Mouse (Mus musculus) lung, postnatal 10 days (tissue): ENCODE results near the gene Gjb6.
A peak's percentile ranks its signal among the peaks of the same experiment; 100 is the strongest.

Source experiments
- DNase-seq: peaks from one replicate; pipeline ENCODE4 v3.0.0; 2021

The Gjb6 gene

DNA sequence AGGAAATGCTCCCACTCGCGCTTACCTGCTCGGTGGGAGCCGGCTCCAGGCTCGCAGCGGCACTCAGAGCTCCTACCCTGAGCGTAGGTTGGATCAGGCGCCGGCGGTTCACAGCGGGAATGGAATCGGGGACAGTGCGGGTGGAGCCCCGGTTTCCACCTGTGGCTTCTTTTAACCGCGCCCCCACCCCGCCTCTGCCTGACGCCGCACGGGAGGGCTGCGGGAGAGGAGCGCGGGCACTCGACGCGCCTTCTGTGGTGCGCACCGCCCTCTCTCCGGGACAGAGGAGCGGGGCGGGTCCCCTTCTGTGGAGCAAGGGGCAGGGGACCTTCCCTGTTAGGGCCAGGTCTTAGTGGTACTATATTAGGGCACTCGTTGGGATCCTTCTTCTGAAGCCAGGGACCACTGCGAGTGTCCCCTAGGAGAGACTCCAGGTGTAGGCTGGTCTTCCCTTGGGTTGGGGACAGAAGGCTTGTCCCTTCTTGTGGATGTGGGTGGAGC lies at the start of gene Gjb6:
Gene Gjb6 (minus strand): TSS at position 451 of the 501 bp plus-strand sequence.
- DNase-seq, result peak; percentile 12

DNA sequence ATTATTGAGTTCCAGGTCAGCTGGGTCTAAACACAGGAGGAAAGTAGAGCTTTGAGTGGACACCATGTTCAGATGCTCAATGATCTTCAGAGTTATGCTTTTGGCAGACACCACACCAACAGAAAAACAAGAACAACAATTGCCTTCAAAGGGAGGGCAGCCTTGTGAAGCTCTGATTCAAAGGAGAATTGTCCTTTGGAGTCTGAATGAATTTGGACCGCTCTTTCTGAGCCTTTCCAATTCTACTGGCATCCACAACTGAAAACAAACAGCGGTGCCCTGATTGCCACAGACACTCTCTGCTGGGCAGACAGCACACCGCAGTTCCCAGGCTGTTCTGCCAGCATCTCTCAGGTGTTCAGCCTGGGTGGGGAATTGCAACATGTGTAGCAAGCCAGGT lies 32.1 kb upstream of the Gjb6 start:
- DNase-seq, result no peak

GRCm38 (mm10) chr14:57161833-57162232 lies 28.4 kb upstream of the Gjb6 start:
- peak; percentile 7 for DNase-seq

DNA sequence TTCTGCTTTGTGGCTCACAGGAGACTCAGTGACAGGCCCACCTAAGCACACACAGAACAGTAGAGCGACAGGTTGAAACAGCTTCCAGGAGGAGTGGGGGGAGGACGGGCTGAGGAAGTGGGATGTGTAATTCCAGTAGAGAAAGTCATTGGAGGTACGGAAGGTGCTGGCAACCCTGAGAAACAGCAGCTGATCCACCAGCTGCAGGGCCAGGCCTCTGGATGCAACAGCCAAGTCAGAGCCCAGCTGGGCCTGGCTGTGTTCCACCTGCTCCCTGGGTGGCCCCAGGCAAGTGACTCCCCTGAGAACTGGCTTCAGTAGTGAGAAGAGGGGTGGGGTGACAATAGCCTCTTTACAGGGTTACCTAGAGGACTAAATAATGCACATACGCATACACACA lies 27.8 kb upstream of the Gjb6 start:
- DNase-seq, result peak; percentile 64

- no peak for DNase-seq
These were observed 21.5 kb upstream of the Gjb6 start for GRCm38 (mm10) chr14:57154916-57155315.

GRCm38 (mm10) chr14:57145741-57146140 lies 12.3 kb upstream of the Gjb6 start:
- no peak for DNase-seq

DNA sequence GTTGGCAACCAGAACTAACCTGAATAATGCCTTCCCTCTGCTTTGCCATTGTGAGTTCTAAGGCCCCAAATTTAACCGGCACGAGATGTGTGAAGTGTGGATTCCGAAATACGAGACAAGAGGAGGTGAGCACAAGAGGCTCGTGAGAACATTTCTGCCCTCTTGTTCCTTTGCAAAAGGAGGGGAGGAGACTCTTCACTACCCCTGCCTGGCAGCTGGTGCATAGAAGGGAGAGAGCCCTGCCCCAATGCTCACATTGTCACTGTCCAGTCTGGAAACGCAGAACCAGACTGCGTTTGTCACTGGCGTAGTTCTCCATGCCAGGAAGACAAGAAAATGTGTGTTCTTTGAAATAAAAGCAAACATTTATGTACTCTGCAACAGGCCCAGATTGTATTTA lies 1.9 kb upstream of the Gjb6 start:
- DNase-seq, result no peak

DNA sequence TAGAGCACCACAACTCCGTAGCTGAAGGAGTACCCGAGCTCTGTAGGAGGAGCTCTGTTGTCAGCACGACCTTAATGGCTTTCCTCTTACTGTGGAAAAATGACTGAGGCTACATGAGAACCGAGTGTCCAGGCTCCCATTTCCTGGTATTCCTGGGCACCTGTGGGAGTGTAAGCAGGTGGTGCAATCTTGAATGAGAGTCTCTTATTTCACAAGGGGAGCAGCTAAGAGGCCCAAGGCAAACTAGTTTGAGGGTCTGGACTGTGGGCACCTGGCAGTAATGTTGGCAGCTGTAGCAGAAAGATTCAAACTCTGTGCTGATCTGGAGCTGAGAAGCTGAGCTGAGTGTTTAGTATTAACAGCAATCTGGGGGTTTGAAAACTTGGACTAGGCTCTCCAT lies 6.0 kb downstream of the Gjb6 start:
- DNase-seq, result no peak

DNA sequence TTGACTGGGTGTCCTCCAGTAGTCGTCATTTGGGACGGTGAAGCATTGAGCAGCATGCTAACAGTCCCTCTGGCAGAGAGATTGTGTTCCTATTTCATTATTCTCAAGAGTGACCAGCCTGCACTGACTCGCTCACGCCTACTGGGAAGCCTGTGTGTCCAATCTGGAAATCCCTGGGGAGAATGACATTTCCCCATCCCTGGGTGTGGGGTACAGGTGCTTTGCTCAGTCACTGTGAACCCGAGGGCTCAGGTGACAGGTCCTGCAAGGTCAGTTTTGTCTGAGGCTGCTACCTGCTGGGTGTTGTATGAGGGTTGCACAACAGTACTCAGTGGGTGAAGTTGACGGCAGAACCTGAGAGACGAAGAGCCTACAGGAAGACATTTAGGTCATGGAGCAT lies 11.1 kb downstream of the Gjb6 start:
- no peak for DNase-seq

- DNase-seq, result no peak
These were observed 17.4 kb downstream of the Gjb6 start, which contains the start of gene Gm4491 for GRCm38 (mm10) chr14:57115823-57116544. Gene Gm4491, minus strand, starts transcription at chr14:57115883.

GRCm38 (mm10) chr14:57109194-57109593 lies 24.2 kb downstream of the Gjb6 start:
- peak; percentile 55 for DNase-seq

- DNase-seq, result no peak
These were observed 25.5 kb downstream of the Gjb6 start for GRCm38 (mm10) chr14:57107916-57108315.

DNA sequence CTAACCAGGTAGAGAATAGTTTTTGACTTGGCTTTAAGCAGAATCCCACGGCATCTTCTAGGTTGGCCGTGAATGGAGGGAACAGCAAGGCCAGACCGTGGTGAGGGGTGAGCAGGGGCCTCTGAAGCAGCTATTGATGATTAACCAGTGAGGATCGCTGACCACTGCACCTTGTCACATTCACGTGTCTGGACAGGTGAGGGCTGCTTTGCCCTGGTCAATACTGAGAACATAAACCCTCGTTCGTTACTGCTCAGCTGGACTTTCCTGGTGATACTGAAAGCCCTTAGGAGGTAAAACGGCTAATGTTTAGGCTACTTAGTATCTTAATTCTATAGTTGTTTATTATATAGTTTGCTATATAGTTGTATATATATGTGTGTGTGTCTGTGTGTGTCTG lies 26.3 kb downstream of the Gjb6 start:
- DNase-seq, result no peak

GRCm38 (mm10) chr14:57105721-57106120 lies 27.7 kb downstream of the Gjb6 start:
- no peak for DNase-seq

DNA sequence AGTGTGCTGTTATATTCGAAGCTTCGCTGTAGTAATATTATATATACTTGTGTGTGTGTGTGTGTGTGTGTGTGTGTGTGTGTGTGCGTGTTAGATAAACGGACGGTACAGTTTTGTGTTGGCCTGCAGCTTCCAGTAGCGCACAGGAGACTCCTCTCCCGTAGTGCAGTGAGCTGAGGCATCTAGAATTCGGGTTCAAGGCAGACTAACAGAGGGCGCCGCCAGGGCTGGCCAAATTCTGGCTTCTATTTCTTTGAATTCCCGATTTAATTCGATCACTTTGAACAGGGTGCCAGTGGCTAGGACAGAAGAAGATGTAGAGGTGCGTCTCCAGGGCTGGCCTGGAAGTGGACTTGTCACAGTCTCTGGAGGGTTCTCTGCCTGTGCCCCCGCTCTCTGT lies 28.3 kb downstream of the Gjb6 start:
- DNase-seq, result no peak

DNA sequence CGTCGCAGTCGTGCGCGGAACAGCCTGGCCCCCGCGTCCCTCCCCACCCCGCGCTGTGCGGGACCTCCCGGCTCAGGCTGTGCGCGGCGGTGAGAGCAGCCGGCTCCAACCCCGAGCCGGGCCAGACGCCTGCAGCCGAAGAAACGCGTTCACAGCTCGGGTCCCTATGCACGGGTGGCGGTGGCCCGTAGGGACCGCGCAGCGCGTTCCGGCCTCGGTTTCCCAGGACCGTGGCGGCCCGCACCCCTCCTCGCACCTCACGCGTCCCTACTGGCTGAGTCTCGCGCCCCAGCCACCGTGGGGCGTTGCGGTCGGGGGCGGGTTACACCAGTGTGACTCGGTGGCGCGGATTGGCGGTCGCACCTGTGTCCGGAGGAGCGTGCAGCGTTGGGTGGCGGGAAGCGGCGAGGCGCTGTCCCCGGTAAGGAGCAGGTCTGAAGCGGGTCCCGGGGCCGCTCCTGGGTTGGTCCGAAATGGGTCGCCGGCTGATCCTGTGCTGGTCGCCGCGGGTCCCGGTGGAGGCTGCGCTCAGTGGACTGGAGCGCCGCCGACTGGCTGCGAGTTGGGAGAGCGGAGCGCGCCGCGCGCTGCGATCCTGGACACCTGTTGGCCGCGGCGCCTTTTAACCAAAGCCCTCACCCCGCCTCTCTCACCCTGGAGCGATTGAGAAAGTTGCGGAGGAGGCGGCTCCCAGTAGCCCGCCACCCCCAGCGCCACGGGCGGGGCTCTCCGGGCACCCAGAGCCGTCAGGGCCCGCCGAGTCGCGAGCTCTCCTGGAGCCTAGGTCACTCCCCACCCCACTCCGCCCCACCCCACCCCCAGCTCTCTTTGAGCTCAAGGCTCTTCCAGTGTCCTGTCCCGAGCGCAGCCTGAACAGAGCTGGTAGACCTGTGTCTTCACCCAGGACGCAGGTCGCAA lies 29.0 kb downstream of the Gjb6 start, which contains the start of gene Gjb2:
Gene Gjb2 (minus strand): TSS at position 597 of the 918 bp plus-strand sequence.
- DNase-seq, result peak; percentile 65

GRCm38 (mm10) chr14:57103711-57104105 lies 29.7 kb downstream of the Gjb6 start:
- no peak for DNase-seq

- DNase-seq, result no peak
These were observed 30.3 kb downstream of the Gjb6 start for GRCm38 (mm10) chr14:57103121-57103520.

DNA sequence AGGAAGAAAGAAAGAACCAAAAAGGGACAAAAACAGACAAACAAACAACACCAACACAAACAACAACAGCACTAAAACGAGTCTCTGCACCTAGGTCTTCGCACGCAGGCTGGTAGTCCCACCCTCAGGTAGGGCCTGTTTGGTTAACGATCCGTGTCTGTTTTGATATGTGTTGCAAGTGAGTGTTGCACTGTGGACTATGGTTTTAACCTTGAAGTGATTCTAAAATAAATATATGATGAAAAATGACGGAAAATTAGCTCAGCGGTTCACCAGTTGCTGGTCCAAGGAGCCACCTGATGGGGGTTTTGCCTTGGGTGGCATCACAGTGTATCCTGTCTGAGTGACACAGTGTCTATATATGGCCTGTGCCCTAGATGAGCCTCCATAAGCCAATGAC lies 31.8 kb downstream of the Gjb6 start:
- DNase-seq, result no peak

DNA sequence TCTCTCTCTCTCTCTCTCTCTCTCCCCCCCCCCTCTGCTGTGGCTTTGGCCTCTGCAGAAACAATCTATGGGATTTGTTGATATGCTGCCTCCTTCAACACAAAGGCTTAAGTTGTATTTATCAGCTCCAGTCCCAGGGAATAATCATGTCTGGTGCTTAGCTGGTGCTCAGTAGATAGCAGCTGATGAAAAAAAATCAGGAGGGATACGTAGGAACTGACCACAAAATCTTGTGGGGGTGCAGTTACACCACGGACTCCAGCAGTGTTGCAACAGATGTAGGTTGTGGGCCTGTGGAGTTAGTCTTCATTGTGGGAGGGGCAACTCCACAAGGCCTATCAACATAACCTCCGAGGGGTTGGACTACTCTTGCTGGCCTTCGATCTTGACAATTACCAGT lies 37.6 kb downstream of the Gjb6 start:
- no peak for DNase-seq

DNA sequence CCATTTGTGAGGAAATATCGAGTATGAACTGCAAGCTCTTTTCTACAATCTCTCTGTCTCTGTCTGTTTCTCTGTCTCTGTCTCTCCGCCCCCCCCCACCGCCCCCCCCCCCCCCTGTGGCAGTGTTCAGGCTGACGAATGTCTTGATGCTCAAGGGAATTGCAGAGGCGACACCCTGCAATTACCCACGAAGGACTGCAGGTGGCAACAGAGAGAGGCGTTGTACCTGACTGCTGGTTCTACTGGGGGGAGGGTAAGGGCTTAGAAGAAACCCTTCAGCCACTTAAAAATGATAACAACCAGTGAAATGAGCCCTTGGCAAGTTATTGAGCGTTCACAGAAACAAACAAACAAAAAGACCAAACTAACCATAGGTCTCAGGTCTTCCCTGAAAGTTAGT lies 40.4 kb downstream of the Gjb6 start:
- peak; percentile 69 for DNase-seq

DNA sequence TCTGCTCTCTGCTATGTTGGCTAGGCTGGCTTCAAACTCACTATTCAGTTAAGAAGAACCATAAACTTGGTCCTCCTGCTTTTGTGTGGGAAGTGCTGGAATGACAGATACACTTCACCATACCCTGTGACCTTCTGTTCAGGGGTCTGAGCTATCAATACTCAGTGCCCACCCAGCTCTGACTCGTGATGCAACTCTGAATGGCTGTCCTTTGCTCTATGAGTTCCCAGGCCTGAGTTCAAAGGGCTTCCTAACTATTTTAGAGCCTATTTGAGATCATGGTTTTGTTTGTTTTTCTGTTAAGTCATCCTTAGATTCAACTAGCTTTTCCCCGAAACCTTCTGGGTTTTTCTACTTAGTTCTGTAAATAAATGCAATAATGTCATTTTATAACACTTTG lies 43.4 kb downstream of the Gjb6 start:
- no peak for DNase-seq

GRCm38 (mm10) chr14:57089107-57089506 lies 44.3 kb downstream of the Gjb6 start:
- no peak for DNase-seq

GRCm38 (mm10) chr14:57084180-57084668 lies 49.2 kb downstream of the Gjb6 start:
- DNase-seq, result peak; percentile 35
